Mouse (Mus musculus): ENCODE data around the gene Mkrn2.

Mkrn2 gene
- long read RNA-seq, experiment 1, full-length matches to known transcripts, result 5 of 16 reads
- long read RNA-seq, experiment 1, partial matches to known transcripts, result 4 of 16 reads
- long read RNA-seq, experiment 1, other reads (novel, unspliced or antisense), result 7 of 16 reads
- long read RNA-seq, experiment 2, full-length matches to known transcripts, result 19 of 29 reads
- long read RNA-seq, experiment 2, partial matches to known transcripts, result 5 of 29 reads
- long read RNA-seq, experiment 2, other reads (novel, unspliced or antisense), result 5 of 29 reads

DNA sequence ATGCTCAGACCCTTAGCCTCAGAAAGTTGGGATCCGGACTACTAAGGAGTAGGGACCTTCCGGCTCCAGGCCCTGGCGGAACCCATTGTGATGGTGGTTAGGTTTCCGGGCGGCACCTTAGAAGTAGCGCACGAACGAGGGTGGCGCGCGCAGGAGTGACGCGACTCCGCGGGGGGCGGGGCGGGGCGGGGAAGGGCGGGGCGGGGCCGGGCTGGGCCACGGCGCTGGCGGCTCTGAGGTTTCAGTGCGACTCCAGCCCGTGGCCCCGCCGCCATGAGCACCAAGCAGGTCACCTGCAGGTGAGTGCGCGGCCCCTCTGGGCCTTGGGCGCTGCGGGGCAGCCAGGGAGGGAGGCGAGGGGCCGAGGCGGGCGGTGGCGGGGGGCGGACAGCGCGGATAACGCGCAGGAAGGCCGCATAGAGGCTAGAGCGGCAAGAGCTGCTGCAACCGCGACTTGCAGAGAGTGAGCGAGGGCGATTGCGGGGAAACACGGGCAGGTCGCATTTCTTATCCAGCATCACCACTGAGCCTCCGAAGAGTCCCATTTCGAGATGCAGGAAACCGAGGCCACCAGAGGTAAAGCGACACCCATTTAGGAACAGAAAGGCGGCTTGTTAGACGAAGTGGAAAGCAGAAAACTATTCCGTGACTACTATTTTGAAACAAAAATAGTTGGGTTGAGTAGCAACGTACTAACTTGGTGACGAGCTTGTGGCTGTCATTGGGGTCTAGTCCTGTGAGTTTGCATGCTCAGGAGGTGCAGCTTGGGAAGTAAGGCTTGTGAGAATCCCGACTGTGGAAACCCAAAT is at the start of gene Mkrn2:
Gene Mkrn2 (plus strand): TSS at position 188 of the 809 bp plus-strand sequence.
- intact Hi-C loops (cut with DNase I), result loop anchor here (5.0 to 10.0 kb wide), 2 partner anchors 75 to 203 kb away; partner anchors contain the start of genes Raf1 and Rpl32

DNA sequence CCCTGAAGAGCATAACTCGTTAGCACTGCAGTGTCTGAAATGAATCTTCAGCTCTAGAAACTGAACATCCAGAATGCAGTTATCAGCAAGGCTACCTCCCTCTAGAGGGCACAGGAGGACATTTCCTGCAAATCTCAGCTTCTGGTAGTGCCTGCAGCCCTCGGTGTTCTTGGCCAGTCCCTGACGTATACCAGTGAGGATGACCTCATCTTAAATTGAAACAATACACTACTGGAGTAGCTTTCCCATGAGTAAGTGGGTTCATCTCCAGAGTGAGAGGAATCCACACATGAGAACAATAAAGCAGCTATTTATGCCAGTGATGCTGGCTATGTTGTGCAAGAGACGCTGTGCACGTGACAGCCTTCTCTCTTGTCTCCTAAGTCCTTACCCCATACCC is 46.2 kb upstream of the Mkrn2 start:
- intact Hi-C loops (cut with DNase I), result no loop called here

DNA sequence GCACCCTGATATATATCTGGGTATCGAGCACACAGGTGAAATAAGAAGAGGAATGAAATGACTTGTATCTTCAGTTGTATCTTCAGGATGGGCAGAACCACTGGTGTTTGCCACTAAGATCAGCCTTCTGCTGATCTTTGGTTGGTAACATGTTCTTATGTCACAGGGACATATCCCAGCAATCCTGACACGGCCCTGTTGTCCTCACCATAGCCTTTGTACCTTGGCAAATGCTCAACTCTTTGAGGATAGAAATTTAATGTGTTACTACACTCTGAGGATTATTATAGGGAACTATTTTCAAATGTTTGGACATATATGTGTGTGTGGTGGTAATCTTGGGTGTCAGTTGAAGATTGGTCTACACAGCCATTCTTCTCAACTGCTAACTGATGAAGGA is 43.5 kb upstream of the Mkrn2 start:
- intact Hi-C loops (cut with DNase I), result no loop called here

DNA sequence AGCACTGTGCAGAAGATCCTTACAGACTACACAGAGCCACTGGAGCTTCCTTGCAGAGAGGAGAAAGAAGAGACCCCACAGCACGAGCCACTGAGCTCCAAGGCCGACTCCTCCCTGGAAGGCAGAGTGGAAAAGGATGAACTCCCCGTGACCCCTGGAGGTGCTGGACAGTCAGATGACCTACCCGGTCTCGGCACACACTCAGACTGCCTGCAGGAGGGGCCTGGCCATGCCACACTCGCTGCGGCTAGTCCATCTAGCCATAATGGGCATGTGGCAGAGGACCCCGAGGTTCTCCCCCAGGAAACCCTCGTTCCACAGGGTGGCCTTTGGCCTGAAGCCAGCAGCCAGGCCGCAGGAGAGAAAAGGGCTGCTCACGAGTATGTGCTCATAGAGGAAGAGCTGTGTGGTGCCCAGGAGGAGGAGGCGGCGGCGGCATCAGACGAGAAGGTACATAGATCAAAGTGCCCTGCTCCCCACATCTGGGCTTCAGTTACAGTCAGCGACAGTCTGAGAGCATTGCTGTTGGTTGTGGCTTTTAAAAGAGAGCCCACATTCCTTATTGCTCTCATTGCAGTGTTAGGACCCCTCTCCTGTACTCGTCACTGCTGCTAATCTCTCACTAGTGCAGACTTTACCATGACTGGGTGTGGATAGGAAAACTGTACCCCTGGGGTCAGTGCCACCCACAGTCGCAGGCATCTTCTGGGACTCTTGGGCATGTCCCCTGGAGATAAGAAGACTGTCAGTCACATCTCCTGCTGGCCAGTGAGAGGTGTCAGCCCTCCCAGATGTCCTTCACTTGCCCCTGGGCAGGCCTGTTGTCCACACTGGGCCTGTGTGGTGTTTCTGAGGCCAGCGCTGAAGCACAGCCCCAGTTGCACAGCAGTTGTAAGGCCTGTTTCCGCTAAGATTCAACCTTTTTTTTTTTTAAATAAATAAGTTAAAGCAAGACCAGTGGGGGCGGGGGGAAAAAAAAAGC is 41.8 kb upstream of the Mkrn2 start:
- intact Hi-C loops (cut with DNase I), result no loop called here

DNA sequence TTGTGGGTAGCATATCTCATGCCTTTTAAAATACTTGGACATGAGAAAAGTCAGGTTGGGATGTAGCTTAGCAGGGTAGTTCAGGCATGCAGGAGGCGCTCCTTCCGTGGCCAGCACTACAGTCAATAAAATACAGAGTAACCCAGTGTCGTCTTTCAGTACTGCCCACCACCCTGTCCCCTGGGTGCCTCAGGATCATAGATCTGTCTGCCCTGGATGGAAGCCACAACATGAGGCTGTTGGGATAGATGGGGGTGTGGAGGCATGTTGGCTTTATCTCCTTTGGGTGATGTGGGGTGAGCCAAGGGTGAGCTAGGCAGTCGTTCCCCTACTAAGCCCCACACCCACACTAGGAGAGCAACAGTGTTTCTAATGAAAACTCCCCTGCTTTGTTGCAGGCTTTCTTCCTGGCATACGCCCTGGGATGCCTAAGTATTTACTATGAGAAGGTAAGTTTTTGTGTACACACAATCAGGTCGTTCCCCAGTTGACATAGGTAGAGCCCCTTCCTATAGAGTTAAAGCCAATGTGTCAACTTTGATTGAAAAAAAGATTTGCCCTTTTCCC is 36.1 kb upstream of the Mkrn2 start:
- intact Hi-C loops (cut with DNase I), result no loop called here

DNA sequence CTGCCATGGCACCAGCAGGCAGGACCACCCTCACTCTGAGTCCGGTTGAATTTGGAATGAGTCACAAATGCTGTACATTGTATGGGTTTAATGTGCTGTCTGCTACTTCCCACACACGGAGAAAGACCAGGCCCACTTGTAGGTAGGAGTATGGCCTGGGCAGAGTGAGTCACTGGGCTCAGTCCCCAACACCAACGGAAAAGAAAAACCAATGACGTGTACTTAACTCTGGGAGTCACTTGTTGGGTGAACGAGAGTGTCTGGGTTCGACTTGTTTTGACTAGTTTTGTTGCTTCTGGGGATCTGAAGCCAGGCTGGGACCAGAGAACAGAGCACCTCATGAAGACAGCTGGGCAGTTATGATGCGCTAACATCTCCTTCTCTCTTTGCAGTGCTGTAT is 27.5 kb upstream of the Mkrn2 start:
- intact Hi-C loops (cut with DNase I), result no loop called here

DNA sequence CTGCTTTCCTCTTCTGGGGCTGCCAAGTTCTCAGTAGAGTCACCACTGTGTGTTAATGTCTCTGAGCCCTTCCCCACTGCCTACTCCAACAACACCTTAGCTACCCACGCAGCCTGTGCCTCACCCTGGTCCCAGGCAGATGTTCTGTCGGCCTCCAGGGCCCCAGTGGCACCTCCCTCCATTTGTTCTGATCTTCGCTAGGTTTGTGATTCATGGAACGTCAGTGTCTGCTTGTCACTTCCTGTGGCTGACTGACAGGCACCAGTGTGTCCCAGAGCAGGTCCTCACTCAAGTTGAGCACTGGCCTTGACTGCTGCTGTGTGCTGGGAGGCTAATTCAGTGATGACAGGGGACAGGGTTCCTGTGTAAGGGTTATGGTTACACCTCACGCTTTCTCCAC is 24.3 kb upstream of the Mkrn2 start:
- intact Hi-C loops (cut with DNase I), result no loop called here

DNA sequence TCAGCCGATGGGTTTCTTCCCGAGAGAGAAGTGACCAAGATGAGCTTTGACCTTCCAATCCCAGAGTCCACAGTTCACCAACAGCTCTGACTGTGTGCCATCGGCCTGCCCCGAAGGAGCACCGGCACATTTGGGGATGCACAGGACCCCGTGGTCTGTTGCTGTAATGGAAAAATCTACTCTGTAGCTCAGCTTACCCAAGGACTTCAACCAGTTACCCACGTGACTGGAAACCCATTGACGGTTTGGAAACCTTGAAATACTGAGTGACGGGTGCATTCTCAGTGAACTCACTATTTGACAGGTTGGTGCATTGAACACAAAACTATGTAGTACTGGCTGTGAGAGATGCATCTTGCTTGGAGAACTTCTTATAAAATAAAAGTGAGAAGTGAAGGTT is 23.8 kb upstream of the Mkrn2 start:
- intact Hi-C loops (cut with DNase I), result no loop called here

DNA sequence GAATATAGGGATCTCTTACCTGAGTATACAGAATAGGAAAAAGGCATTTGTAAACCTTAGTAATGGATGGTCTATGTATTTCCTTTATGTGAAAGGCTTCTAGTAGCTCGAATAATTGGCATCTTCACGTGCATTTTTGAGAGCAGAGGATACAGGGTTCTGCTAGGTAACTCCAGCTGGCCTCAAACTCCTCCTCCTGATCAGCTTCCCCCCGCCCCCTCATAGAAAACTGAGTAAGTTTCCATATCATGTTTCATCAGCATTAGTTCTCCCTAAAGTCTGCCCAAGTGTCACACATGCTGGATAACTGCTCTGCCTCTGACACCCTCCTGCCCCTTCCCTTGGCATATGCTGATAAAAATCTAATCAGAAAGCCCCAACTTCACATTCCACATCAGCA is 20.9 kb upstream of the Mkrn2 start:
- intact Hi-C loops (cut with DNase I), result no loop called here

DNA sequence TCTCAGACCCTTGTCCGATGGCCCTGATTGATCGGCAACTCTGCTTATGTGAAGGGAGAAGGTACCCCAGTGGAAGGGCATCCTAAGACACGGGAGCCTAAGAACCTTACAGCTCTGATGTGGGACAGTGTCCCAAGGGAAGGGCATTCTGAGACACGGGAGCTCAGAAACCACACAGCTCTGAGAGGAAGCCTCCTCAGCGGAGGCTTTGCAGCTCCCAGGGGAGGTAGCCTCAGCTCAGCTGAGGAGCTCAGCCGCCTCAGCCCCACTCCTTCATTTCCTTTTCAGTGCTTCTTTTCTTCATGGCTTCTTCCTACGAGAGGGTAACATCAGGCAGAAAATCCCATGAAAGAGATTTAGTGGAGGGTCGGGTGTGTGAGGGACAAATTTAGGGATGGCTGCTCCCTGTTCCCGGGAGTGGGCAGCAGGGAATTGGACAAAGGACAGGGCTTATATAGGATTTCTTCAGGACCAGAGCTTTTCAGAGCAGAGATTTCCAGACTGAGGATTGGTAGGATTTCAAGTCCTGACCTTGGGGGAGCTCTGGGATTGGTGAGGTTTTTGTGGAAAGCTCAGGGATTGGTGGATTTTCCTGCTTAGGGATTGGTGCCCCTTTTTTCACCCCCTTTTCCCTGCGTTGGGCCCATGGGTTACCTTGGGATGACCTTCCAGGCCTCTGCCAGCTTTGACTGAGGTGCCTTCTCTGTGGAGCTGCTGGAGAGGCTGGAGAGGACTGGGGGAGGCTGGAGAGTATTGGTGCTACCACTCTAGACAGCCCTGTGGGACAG is 19.2 kb upstream of the Mkrn2 start:
- intact Hi-C loops (cut with DNase I), result no loop called here

DNA sequence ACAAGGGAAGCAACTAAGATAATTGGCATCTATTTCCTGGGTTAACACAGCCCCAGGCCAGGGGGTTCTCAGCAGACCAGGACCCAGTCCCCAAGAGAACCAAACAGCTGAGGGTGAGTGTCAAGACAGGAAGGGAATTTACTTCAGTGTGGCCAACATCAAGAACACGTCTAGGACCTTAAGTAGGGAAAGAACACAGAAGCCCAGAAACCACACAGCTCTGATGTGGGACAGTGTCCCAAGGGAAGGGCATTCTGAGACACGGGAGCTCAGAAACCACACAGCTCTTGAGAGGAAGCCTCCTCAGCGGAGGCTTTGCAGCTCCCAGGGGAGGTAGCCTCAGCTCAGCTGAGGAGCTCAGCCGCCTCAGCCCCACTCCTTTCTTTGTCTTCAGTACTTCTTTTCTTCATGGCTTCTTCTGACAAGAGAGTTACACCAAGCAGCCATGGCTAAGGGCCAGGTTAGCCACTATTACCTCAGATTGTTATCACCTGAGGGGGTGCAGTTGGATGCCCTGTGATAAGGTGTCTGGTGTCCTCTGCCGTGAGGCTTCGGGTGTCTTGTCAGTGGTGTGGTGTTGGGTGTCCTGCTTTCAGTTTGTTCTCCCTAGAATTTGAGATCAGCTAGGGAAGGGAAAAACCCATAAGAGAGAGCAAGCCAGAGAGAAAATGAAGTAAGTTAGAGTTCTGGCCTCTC is 18.1 kb upstream of the Mkrn2 start:
- intact Hi-C loops (cut with DNase I), result no loop called here

DNA sequence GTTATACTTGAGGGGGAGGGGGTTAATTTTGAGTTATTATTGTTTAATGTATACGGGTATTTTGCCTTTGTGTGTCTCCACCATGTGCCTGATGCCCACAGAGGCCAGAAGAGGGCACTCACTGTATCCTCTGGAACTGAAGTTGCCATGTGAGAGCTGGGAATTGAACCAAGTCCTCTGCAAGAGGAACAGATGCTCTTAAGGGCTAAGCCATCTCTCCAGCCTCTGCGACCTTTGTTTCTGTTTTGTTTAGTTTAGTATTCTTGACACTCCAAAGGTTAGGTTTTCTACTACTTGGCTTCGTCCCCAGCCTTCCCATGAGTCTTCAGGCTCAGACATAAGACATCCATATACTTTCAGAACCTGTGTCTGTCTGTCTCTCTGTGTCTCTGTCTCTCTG is 17.5 kb upstream of the Mkrn2 start:
- intact Hi-C loops (cut with DNase I), result no loop called here

DNA sequence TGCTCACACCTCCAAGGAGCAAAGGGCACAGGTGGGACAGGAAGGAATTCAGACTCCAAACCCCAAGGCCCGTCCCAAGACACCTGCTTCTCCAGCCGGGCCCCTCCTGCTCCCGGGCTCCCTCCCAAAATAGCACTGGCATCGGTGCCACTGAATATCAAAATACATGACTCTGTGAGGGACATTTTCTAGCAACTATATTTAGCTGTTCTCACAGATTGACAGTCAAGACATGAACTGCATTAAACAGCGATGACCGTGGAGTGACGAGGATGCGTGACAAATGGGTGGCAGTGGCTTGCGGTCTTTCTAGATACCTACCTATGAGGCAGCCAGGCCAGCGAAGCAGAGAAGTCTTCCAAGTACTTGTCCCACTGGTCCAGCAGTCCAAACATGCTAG is 15.4 kb upstream of the Mkrn2 start:
- intact Hi-C loops (cut with DNase I), result no loop called here

DNA sequence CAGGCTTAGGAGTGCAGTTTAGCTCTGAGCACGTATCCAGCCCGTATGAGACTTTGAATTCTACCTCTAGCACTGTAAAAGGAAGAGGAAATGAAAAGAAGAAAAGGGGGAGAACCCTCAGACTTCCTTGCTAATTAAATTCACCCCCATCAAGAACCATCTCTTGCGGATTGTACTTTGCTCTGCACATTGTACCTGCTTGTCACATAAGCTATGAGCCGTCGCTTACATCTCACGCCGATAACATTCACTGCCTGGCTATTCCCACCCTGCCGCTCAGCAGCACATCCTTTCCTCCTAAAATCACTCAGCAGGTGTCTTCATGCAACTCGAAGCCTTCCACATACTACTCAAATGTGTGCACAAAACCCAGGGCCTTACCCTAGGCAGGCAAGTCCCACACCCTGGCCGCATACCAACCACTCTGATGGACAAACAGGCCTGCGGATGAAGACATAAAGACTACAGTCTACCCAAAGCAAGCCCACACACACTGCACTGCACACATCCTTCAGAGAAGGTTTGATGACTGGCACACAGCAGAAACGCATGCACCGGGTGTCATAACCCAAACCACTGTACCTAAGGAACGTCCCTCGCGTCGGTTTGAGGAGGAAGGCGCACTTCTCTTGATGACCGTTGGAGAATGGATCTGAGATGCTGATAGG is 9.9 kb upstream of the Mkrn2 start:
- intact Hi-C loops (cut with DNase I), result no loop called here

DNA sequence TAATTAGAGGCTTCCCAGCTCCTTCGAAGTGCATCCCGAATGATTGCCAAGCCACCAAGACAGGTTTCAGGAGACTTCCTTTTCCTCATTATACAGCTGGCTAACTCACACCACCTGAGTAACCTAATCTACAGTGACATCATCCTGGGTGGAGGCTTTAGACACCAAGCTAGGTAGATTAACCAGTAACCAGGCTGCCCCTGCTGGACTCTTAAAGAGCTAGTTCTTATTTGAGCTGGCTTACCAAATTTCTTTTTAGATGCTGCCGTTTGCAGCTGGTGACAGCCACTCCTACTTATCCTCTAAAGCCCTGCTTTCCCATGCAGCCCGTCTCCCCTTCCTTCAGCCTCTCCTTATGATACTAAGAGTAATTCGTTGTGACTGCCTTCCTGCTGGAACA is 9.2 kb upstream of the Mkrn2 start, which contains the start of gene Mkrn2os:
Gene Mkrn2os (minus strand): TSS at position 119 of the 400 bp plus-strand sequence.
- intact Hi-C loops (cut with DNase I), result no loop called here

DNA sequence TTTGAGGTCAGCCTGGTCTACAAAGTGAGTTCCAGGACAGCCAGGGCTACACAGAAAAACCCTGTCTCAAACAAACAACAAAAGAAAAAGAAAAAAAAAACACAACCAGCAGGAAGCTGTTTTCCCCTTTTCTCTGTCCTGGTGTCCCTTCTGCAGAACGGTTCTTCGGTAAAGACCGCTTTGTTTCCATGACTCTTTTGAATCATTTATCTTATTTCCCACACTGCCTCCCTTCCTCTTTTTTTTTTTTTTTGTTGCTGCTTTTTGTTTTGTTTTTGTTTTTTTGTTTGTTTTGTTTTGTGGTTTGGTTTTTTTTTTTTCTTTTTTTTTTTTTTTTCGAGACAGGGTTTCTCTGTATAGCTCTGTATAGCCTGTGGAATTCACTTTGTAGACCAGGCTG is 8.4 kb upstream of the Mkrn2 start:
- intact Hi-C loops (cut with DNase I), result no loop called here

DNA sequence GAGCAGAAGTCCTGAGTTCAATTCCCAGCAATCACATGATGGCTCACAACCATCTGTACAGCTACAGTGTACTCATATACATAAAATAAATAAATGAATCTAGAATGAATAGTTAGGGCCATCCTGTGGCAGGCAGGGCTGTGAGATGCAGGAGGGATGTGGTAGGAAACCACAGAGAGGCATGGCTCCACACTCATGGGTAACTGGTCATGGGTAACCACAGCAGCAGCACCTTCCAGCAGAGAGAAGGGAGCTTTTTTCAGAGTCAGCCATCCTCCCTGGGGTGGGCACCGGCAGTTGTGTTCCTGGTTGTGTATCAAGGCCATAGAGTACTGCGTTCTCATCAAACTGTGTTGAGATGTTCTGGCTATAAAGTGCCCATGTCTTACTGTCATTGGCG is 7.2 kb upstream of the Mkrn2 start:
- intact Hi-C loops (cut with DNase I), result no loop called here

DNA sequence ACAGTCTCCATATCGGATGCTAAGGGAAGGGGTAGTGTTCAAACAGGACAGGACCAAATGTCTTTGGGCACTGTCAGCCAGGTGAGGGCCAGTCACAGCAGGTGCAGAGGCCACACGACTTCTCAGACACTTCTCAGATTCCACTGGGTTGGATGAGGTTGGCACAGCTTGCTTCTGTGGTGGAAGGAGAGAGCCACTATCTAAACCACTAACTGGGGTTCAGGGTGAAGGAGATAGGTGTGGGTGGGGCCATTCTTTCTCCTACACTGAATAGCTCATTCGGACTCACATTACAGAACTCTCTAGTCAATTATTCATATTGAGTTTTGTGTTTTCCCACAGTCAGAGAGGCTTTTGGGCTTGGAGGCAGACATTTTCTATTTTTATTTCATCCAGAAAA is 6.0 kb upstream of the Mkrn2 start:
- intact Hi-C loops (cut with DNase I), result no loop called here

DNA sequence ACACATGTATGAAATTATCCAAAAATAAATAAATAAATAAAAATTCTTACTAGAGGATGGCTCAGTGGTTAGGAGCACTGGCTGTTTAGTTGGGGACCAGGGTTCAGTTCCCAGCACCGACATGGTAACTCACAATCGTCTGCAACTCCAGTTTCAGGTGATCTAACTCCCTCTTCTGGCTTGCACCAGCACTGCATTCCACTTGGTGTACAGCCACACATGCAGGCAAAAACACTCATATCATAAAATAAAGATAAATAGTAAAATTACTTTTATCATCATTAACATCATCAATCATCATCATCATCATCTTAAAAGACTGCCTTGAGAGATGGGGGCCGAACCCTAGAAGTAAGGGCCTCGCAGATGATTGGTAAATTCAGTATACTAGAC is 384 bp upstream of the Mkrn2 start:
- intact Hi-C loops (cut with DNase I), result loop anchor here (5.0 to 10.0 kb wide), 2 partner anchors 76 to 203 kb away; partner anchors contain the start of genes Raf1 and Rpl32
